Comparison of ENCODE assay signal across 8 mouse cellular contexts in the genomic region with DNA sequence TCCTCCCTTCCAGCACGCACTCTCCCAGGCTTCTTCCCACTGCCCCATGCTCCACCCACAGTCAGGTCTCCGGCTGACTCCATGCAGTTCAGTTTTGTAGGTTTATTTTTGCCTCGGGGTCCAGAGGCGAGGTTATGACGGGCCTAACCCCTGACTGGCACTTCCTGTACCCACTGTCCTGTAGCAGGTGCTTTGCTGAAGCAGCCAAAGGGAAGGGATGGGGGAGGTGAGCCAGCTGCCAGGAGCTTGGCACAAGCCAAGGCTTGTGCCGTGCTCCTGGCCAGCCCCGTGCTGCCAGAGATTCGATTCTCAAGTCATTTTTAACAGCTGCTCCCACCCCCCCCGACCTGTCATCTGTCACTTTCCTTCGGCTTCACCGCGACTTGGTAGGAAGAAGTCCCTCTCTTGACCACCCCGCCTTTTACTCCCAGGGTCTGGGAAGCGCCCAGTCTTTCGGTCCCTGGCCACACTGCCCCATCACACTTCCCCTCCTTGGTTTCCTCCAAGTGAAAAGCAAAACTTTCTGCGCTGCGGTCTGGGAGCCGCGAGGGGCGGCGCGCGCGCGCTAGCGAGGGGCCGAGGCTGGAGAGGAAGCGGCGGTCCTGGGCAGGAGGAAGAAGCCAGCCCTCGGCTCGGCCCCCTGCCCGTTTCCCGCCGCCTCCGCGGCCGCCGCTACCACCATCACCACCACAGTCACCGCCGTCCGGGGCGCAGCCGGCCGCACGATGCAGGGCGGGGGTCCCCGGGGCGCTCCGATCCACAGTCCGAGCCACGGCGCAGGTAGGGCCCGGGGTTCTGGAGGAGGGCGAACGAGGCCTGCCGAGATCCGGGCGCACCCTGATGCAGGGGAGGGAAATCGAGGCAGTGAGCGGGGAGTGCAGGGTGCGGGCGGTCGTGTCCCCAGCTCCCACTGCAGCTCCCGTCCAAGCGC. TPM values are rescaled to one million over a fixed set of nuclear protein-coding genes. Genes with fewer than 3 reads are reported as not detected.
DNase-seq lines count a peak whose midpoint lies in the region; ATAC-seq and TF ChIP-seq lines count a peak whose summit lies in the region.

A gene (plus strand): TSS at position 691 of the 931 bp plus-strand sequence.

- peak within 1 kb of the TSS; percentile 98 for H3K4me2 ChIP-seq in embryonic facial prominence, embryonic 11.5 days (ENCODE audit: low read depth, low read length)
- peak within 1 kb of the TSS; percentile 98 for H3K4me2 ChIP-seq in kidney, embryonic 14.5 days (replicated peaks; ENCODE audit: low read depth, low read length)
- H3K4me2 ChIP-seq in neural tube, embryonic 15.5 days, result peak within 1 kb of the TSS; percentile 97

- DNase-seq in adrenal gland, adult (ENCODE audit: inconsistent age in 2 of 2, low spot score in 1 of 2), result peak; percentile 48 to 83
- DNase-seq in adrenal gland, postnatal 4 days (ENCODE audit: low spot score in 2 of 2), result no peak
- peak; percentile 55 for DNase-seq in embryonic facial prominence, embryonic 11.5 days (ENCODE audit: low spot score)
- DNase-seq in heart, adult 9 months (ENCODE audit: low spot score in 2 of 2), result peak; percentile 45 to 58
- DNase-seq in lung, adult 2 months, result peak; percentile 12

- peak within 1 kb of the TSS; percentile 78 for H3K4me3 ChIP-seq in ES-Bruce4 (ENCODE audit: low read depth, low read length)
- H3K4me3 ChIP-seq in embryonic facial prominence, embryonic 11.5 days (ENCODE audit: low read depth, low read length), result peak within 1 kb of the TSS; percentile 59
- H3K4me3 ChIP-seq in kidney, embryonic 14.5 days (ENCODE audit: low read length), result peak within 1 kb of the TSS; percentile 76
- H3K4me3 ChIP-seq in lung, adult 2 months (replicated peaks; ENCODE audit: extremely low read depth, low read depth, low read length), result peak within 1 kb of the TSS; percentile 81
- peak within 1 kb of the TSS; percentile 67 for H3K4me3 ChIP-seq in neural tube, embryonic 15.5 days (replicated peaks)

- H3K4me1 ChIP-seq in ES-Bruce4 (ENCODE audit: control insufficient read depth, insufficient read depth, low read length), result no peaks in the 10 kb centered on the region
- H3K4me1 ChIP-seq in embryonic facial prominence, embryonic 11.5 days (ENCODE audit: control insufficient read depth, insufficient read depth, low read length), result peaks cover 2% of the 10 kb centered on the region; the same call in 1 of the 2 replicates
- peaks cover 8% of the 10 kb centered on the region; the same call in 1 of the 2 replicates for H3K4me1 ChIP-seq in kidney, embryonic 14.5 days (ENCODE audit: control insufficient read depth, insufficient read depth, low read length)
- no peaks in the 10 kb centered on the region for H3K4me1 ChIP-seq in lung, adult 2 months (ENCODE audit: control insufficient read depth, insufficient read depth, low read length)
- H3K4me1 ChIP-seq in neural tube, embryonic 15.5 days, result peaks cover 18% of the 10 kb centered on the region

- WGBS in embryonic facial prominence, embryonic 11.5 days, result 2% methylated on average over 57 of the region's 65 CpGs
- WGBS in kidney, embryonic 14.5 days, result 2% methylated on average over 55 of the region's 65 CpGs
- WGBS in lung, adult 2 months, result 2% methylated on average over 61 of the region's 65 CpGs
- 2% methylated on average over 60 of the region's 65 CpGs for WGBS in neural tube, embryonic 15.5 days

- H3K36me3 ChIP-seq in ES-Bruce4 (ENCODE audit: control insufficient read depth, insufficient read depth, low read length, poor library complexity, severe bottlenecking), result no peaks in the 10 kb centered on the region
- H3K36me3 ChIP-seq in embryonic facial prominence, embryonic 11.5 days (replicated peaks; ENCODE audit: control insufficient read depth, insufficient read depth, low read depth, low read length), result no peaks in the 10 kb centered on the region
- H3K36me3 ChIP-seq in kidney, embryonic 14.5 days (ENCODE audit: control insufficient read depth, insufficient read depth, low read length), result no peaks in the 10 kb centered on the region
- H3K36me3 ChIP-seq in neural tube, embryonic 15.5 days, result no peaks in the 10 kb centered on the region

- TF ChIP-seq CTCF in ES-Bruce4 (IDR thresholded peaks at IDR 0.05; ENCODE audit: low read depth, low read length), result no peak
- TF ChIP-seq CTCF in lung, adult 2 months (IDR thresholded peaks at IDR 0.05; ENCODE audit: insufficient read depth, low read length), result no peak

- no peak for TF ChIP-seq EP300 in ES-Bruce4 (IDR thresholded peaks at IDR 0.05; ENCODE audit: insufficient read depth, low read depth, low read length)

- peak within 1 kb of the TSS; percentile 74 for H3K9ac ChIP-seq in ES-Bruce4 (ENCODE audit: low read depth, poor library complexity, severe bottlenecking)
- H3K9ac ChIP-seq in embryonic facial prominence, embryonic 11.5 days (replicated peaks; ENCODE audit: low read length), result peak within 1 kb of the TSS; percentile 77
- peak within 1 kb of the TSS; percentile 74 for H3K9ac ChIP-seq in kidney, embryonic 14.5 days (ENCODE audit: low read depth, low read length)
- H3K9ac ChIP-seq in neural tube, embryonic 15.5 days (replicated peaks), result peak within 1 kb of the TSS; percentile 74

- no peak for TF ChIP-seq POLR2A in ES-Bruce4 (IDR thresholded peaks at IDR 0.05; ENCODE audit: insufficient read depth, low read length)
- no peak for TF ChIP-seq POLR2A in lung, adult 2 months (IDR thresholded peaks at IDR 0.05; ENCODE audit: borderline replicate concordance, extremely low read depth, low read depth, low read length)

- no peak within 1 kb of the TSS for H3K27ac ChIP-seq in ES-Bruce4 (ENCODE audit: insufficient read depth, low read length)
- no peak within 1 kb of the TSS for H3K27ac ChIP-seq in embryonic facial prominence, embryonic 11.5 days (replicated peaks; ENCODE audit: low read depth, low read length)
- peak within 1 kb of the TSS; percentile 63 for H3K27ac ChIP-seq in kidney, embryonic 14.5 days (ENCODE audit: low read depth, low read length)
- H3K27ac ChIP-seq in neural tube, embryonic 15.5 days (replicated peaks), result peak within 1 kb of the TSS; percentile 72

- H3K27me3 ChIP-seq in ES-Bruce4 (ENCODE audit: control insufficient read depth, insufficient read depth, low read length, poor library complexity, severe bottlenecking), result peaks cover 16% of the 10 kb centered on the region
- H3K27me3 ChIP-seq in embryonic facial prominence, embryonic 11.5 days (ENCODE audit: control insufficient read depth, insufficient read depth, low read length), result peaks cover 31% of the 10 kb centered on the region
- peaks cover 29% of the 10 kb centered on the region for H3K27me3 ChIP-seq in kidney, embryonic 14.5 days (ENCODE audit: control insufficient read depth, insufficient read depth, low read length)
- peaks cover 38% of the 10 kb centered on the region for H3K27me3 ChIP-seq in neural tube, embryonic 15.5 days (replicated peaks)

- H3K9me3 ChIP-seq in ES-Bruce4 (replicated peaks; ENCODE audit: control insufficient read depth, insufficient read depth, low read length, poor library complexity, severe bottlenecking), result no peaks in the 10 kb centered on the region
- H3K9me3 ChIP-seq in embryonic facial prominence, embryonic 11.5 days (replicated peaks; ENCODE audit: control insufficient read depth, low read length), result no peaks in the 10 kb centered on the region; the same call in 1 of the 2 replicates
- H3K9me3 ChIP-seq in kidney, embryonic 14.5 days (ENCODE audit: control insufficient read depth, low read length), result no peaks in the 10 kb centered on the region
- no peaks in the 10 kb centered on the region for H3K9me3 ChIP-seq in neural tube, embryonic 15.5 days (replicated peaks)

- ATAC-seq in embryonic facial prominence, embryonic 11.5 days (replicated peaks; ENCODE audit: insufficient number of reproducible peaks, low FRiP score, low TSS enrichment, low read depth), result peak; percentile 42; the same call in 1 of the 2 replicates
- peak; percentile 56 for ATAC-seq in kidney, embryonic 14.5 days (ENCODE audit: low FRiP score, low TSS enrichment)
- ATAC-seq in neural tube, embryonic 15.5 days (ENCODE audit: low FRiP score), result peak; percentile 56

RNA-seq across cellular contexts. Expression of the gene that starts here (rescaled TPM):
- 1 to 10 TPM; 4.1 to 4.8 TPM for total RNA-seq in adrenal gland, postnatal 4 days (2021)
- 1.2 TPM in 1 of 2 replicates, not detected in the other for polyA plus RNA-seq in ES-Bruce4 (2011; ENCODE audit: insufficient read depth, insufficient read length, low read depth, missing spikeins)
- 0.84 and 0.86 TPM in 2 replicates for polyA plus RNA-seq in embryonic facial prominence, embryonic 11.5 days (2014; fragmentation: Nextera tagmentation; extraction: Ambion mirVana)
- 2.2 and 3.2 TPM in 2 replicates for polyA plus RNA-seq in kidney, embryonic 14.5 days (2014; fragmentation: Nextera tagmentation; extraction: Ambion mirVana)
- 1.1 and 1.4 TPM in 2 replicates for polyA plus RNA-seq in lung, adult 2 months (2012; rRNA removed)
- 1.8 TPM in 2 replicates for polyA plus RNA-seq in neural tube, embryonic 15.5 days (2015; fragmentation: Nextera tagmentation; extraction: Ambion mirVana)

Comparison
In these comparisons a context has a peak if more than half of its experiments do, and no peak if none do; other contexts are left out.
1. DNase-seq: peak in adrenal gland, adult (2 of 2), heart, adult 9 months (2 of 2) and lung, adult 2 months (single experiment); none in adrenal gland, postnatal 4 days (0 of 2).
2. Peak in DNase-seq, ATAC-seq, H3K4me3 ChIP-seq, H3K9ac ChIP-seq and H3K4me2 ChIP-seq in embryonic facial prominence, embryonic 11.5 days; RNA of the gene not detected or under 1 TPM.
3. H3K27ac ChIP-seq: peak in kidney, embryonic 14.5 days (single experiment) and neural tube, embryonic 15.5 days (single experiment); none in ES-Bruce4 (single experiment) and embryonic facial prominence, embryonic 11.5 days (single experiment).
4. Peak in every context shown above with its lines, with median percentiles within 50 percentile points of each other: H3K4me3 ChIP-seq, H3K9ac ChIP-seq, ATAC-seq and H3K4me2 ChIP-seq.